Mouse (Mus musculus) fibroblast of lung, adult 2 months (primary cell): ENCODE results near the gene Olfr692.
"Not testable (repeated sequence)": the region's sequence is repeated elsewhere in the genome, so short reads cannot be mapped to it uniquely, and the experiment has no call there.

Experiments used
- DNase-seq: peaks from one replicate; pipeline ENCODE4 v3.0.0-alpha.2; 2011; ENCODE audit warnings: low read depth

The Olfr692 gene

DNA sequence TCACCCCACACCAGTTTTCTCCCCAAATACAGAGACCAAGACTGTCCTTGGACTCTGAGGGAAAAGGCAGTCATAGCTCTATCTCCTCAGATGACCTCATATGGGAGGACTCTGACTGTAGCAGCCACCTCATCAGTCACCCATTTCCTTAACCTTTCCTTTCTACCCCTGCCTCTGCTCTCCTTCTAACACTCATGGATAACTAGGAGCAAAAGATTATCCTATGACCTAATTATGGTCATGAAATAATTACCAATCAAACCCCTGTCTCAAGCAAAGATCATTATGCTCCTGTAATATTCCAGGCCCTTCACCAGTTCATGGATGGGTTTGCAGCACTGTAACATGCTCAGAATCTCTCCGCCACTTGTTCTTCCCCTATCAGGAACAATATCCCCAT, at the start of gene Olfr692:
Gene Olfr692 (plus strand): TSS at position 301 of the 400 bp plus-strand sequence.
- DNase-seq: no peak

DNA sequence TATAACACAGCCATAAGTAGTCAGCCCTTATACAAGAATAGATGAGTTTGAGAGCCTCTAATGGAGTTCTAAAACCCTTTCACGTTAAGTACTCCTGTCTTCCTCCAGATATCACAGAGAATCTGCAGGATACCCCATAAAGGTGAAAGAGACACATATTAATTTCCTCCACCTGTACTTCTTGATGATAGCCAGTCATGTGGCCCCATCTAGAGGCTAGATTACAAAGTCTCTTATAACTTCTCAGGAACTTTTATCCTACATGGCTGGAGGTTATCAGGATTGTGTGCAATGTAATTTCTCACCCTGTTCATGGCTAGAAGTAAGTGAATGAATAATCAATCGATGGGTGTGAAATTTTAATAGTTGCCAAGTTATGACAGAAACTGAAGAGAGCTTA, 42.7 kb upstream of the Olfr692 start:
- no peak for DNase-seq

DNA sequence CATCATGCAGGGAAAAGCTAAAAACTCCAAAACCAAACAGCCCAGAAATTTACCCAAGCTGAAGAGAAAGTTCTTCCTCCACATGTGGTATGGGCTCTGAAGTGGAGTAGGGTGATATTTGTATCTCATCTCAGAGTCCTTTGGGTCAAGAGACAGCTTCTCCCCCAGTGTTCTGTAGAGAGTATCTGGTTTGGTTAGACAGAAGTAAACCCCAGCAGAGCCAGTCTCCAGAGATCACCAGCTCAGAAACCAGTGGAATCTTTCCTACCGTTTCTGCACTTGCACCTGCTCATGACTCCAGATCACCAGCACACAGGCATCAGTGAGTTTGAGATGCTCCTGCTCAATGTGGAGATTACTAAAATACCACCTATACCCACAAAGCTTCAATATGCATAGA, 34.0 kb upstream of the Olfr692 start, which contains the start of gene Olfr690:
Gene Olfr690 (minus strand): TSS at position 101 of the 400 bp plus-strand sequence.
- no peak for DNase-seq

DNA sequence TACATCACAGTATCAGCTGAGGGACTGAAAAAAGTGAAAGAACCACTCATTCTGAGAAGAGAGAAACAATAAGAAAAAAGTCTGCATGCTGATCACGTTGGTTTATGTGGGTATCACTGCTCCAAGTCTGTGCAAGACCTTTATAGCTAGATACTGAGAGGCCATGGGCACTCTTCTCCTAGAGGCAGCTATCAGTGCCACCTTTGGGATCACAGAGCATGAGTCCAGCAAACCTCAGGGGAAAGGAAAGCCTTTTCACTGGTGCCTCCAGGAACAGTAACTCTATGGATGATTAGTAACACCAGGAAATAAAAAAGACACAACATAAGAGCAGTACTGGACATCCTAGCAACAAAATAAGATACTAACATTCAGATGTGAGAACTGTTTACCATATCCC, 25.9 kb upstream of the Olfr692 start, which contains the start of gene Olfr691:
Gene Olfr691 (minus strand): TSS at position 101 of the 400 bp plus-strand sequence.
- no peak for DNase-seq

DNA sequence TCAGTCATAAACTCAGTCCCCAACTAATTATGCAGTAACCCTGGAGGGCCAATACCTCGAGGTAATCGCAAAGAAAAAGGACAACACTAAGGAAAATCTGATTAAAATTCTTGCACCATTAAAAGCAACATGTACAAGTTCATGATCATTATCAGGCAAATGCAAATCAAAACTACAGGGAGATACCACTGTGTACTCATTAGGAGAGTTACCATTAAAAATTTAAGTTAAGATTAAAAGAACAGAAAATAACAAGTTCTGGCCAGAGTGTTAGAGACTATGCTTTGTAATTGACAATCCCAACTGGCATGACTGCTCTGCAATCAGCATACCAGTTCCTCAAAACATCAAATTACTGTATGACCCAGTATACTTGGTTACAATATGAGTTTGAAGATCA, 25.3 kb upstream of the Olfr692 start:
- DNase-seq: no peak

DNA sequence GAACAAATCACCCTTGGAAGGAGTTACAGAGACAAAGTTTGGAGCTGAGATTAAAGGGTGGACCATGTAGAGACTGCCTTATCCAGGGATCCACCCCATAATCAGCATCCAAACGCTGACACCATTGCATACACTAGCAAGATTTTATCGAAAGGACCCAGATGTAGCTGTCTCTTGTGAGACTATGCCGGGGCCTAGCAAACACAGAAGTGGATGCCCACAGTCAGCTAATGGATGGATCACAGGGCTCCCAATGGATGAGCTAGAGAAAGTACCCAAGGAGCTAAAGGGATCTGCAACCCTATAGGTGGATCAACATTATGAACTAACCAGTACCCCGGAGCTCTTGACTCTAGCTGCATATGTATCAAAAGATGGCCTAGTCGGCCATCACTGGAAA, 12.0 kb upstream of the Olfr692 start:
- not testable (repeated sequence) for DNase-seq

DNA sequence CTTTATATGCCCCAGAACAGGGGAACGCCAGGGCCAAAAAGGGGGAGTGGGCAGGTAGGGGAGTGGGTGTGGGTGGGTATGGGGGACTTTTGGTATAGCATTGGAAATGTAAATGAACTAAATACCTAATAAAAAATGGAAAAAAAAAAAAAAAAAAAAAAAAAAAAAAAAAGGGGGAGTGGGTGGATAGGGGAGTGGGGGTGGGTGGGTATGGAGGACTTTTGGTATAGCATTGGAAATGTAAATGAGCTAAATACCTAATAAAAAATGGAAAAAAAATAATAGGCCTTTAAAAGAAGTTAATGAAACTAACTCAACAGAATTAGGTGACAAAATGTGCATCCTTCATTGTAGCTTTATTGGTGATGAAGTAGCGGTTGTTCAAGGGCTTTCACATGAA, 11.5 kb upstream of the Olfr692 start:
- DNase-seq: not testable (repeated sequence)

DNA sequence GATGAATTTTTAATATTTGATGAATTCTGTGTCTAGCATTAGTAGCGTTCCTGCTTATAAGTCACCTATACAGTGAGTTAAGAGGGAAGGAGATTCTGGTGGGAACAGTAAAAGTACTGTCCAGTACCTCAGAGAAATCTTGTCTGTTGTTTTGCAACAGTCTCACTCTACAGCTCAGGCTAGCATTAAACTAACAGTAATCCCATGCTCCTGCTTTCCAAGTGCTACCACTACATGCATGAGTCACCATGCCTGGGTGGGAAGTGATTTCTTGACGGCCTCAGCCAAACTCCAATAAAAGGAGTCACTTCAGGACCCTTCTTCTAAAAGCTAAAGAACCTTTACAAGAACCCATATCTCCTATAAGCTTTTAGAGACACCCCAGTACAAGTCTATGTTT, 6.3 kb upstream of the Olfr692 start:
- DNase-seq: no peak

DNA sequence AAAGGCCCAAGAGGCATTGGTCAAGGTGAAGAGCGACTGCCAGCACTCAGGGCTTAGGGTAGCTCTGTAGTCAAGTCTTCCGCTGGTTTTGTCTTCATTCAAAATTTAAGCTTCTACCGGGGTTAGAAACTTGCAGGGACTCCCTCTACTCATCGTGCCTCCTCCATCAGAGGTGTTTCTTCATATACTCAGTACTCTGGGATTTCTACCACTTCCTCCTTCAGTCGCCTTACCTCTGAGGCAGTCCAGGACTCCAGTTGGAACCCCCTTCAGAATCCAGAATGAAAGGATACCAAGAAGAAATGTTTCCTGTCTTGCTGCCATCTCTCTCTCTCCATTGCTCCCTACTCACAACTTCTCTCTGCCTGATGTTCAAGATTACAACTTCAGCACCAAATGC, 762 bp upstream of the Olfr692 start:
- no peak for DNase-seq

DNA sequence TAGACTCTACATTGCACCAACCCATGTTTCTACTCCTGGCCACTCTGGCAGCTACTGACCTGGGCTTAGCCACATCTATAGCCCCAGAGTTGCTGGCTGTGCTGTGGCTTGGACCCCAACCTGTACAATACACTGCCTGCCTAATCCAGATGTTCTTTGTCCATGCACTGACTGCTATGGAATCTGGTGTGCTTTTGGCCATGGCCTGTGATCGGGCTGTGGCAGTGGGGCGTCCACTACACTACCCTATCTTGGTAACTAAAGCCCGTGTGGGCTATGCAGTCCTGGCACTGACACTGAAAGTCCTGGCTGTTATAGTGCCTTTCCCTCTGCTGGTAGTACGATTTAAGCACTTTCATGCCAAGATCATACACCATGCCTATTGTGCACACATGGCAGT, 491 bp downstream of the Olfr692 start:
- DNase-seq: no peak

DNA sequence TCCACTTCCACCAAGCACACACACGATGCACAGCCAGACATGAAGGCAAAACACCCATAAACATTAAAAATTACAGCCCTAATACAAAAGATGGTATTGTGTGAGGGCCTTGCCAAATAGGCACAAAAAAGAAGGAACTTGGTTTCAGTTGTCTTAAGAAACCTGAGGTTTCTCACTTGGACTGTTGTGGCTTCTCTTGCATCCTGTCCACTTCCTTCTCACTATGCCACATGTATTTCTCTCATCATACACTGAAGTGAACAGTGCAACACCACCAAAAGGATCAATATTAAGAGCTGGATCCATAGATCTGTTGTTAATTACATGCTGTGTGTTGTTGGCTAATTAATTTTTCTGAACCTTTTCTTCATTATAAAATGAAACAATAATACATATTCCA, 4.9 kb downstream of the Olfr692 start:
- no peak for DNase-seq

DNA sequence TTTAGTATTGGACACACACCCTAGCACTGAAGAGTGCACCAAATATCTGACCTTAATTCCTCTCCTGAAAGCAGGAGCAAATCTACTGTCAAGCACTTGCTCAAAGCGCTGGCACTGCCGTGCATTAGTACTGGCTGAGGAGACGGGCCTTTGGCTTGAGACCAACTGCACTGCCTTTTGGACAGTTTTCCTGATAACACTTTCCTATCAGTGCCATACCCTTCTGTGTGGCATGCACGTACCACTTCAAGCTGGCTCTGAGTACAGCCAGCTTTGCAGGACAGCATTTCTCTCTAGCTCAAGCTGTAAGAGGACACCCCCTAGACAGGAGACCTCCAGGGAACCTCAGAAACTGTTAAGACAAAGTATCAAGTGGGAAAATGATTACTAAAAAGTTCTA, 5.5 kb downstream of the Olfr692 start:
- no peak for DNase-seq

DNA sequence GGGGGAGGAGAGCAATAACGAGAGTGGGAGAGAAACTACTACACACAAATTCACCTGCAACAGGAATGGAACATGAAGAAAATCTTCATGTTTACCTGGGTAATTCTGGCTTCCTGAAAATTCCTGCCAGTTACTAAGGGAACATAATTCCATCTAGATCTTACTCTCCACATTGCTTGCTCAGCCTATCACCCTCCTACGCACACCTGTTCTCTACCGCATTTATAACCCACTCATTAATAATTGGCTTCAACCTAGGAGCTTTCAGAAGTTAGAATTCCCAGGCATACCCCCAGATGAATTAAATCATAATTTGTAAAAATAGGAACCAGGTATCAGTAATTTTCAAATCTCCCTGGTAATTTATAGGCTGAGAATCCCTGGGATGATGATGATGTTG, 5.9 kb downstream of the Olfr692 start:
- no peak for DNase-seq

DNA sequence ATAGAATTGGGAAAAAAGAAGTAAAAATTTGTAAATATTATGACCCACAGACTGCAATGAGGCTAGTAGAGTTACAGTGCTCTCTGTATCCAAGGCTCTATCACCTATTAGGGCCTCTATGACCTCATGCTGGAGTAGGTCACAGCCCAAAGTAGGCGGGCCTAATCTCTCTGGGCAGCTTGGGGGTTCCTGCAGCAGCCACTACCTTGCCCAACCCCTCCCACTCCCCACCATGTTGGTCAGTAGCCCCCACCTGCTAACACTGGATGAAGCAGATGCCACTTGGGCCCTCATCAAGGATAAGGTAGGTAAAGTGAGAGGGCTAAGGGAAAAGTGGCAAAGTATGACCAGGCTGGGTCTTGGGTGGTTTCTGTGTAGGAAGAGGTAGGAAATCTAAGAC, 6.8 kb downstream of the Olfr692 start, which contains the start of gene Gm5901:
Gene Gm5901 (plus strand): TSS at position 173 of the 400 bp plus-strand sequence.
- DNase-seq: no peak

DNA sequence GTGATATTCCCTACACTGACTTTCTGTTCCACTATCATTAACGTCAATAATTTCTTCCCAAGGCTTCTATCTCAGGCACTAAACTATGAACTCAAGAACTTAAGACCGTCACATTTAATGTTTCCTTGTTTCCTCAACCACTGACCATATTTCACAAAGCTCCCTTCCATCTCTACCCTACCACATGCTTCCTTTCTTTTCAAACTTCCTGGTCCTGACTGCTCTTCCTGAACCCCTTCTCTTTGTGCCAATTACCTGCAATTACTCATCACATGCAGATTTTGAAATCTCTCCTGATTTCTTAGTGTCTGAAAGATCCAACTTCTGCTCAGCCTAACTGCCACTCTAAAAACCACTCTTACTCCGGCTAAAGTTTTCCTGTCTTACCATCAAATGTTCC, 12.3 kb downstream of the Olfr692 start:
- DNase-seq: no peak

DNA sequence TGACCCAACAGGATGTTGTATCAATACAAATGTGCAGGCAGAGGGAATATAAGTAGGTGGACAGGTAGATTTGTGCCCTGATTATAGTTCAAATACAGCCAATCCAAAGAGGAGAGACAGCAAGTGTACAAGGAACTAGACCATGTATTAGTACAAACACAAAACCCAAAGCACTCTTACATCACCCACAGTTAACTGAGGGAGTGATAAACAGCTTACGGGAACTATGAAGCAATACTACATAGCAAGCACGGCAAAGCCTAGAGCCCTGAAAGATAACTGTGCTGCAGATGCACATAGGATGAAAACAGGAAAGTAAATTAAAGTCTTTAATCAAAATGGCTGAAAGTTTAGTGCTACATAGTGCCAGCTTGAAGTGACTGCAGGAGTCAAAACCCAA, 19.7 kb downstream of the Olfr692 start:
- DNase-seq: no peak

DNA sequence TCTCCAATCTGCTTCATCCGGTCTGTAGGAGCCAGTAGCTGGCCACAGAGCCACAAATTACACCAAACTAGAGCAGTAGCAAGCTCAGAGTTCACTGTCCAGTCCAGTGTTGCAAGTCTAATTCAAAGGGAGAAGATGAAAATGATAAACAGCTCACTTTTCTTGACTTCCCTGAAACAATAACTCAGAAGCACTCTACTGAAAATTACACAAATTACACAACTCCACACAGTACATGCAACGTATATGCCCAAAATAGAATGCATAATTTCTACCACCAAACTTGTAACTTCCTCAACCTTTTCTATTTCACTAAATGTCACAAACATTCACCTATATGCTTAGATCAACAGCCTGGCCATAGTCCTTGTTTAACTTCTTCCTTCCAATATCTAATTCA, 22.2 kb downstream of the Olfr692 start:
- DNase-seq: no peak

DNA sequence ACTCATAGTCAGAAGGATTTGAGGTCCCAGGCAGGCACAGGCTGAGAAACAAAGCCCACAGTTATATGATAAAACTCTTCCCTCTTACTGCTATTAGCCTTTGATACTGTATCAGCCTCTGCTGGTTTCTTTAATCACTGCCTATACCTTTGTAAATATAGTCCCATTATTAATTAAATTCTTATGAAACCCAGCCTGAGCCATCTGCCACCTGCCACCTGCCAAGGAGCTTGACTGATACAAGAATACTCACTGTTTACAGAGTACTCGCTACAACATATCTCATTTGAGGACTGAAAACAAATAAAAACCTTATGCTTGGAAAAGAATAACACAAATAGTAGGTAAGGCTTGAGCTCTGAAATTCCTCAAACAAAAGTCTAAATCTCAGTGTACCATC, 26.6 kb downstream of the Olfr692 start:
- DNase-seq: no peak

DNA sequence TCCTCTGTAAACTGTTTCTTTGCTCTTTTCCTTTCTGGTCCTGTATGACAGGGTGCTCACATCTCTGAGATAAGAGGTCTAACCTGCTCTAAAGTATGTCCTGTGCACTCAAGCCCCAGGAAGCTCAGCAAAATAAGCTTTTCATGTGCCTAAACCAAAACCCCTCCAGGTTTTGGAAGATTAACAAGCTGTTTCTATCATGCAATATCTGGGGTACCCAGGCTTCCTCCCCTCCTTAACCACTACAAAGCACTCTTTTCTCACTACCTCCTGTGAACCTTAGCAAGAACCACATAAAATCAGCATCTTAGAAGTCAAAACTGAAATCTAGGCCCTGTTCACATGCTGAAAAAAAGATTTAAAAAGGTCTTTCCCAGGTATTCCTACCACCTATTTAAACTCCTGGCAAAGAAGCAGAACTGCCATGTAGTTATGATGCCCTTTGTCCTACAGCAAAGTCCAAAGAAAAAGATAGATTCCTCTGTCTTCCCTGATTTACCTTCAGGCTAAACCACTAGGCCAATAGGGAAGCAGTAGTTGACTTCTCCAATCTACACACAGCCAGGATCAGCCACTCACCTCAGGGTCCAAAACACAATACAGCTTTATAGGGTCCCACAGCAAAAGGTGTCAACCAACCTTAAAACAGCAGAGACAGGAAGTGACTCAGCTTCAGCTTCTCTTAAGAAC, 27.2 kb downstream of the Olfr692 start:
- DNase-seq: no peak

DNA sequence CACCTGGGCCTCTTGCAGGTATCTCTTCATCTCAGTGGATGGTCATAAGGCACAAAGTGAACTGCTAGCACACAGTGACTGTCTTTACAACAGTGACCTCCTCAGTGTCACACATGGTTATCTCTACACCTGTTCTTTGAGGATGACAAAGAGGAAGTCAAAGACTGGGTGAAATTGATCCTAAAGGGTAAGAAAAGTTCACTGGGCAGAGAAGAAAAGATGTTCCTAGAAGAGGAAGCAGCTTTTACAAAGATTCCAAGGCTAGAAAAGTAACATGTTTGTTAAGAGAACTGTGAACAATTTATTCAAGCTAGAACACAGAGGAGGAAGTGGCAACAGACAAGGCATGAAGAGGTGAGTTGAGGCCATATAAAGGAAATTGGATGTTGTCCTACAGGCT, 28.1 kb downstream of the Olfr692 start:
- DNase-seq: no peak

DNA sequence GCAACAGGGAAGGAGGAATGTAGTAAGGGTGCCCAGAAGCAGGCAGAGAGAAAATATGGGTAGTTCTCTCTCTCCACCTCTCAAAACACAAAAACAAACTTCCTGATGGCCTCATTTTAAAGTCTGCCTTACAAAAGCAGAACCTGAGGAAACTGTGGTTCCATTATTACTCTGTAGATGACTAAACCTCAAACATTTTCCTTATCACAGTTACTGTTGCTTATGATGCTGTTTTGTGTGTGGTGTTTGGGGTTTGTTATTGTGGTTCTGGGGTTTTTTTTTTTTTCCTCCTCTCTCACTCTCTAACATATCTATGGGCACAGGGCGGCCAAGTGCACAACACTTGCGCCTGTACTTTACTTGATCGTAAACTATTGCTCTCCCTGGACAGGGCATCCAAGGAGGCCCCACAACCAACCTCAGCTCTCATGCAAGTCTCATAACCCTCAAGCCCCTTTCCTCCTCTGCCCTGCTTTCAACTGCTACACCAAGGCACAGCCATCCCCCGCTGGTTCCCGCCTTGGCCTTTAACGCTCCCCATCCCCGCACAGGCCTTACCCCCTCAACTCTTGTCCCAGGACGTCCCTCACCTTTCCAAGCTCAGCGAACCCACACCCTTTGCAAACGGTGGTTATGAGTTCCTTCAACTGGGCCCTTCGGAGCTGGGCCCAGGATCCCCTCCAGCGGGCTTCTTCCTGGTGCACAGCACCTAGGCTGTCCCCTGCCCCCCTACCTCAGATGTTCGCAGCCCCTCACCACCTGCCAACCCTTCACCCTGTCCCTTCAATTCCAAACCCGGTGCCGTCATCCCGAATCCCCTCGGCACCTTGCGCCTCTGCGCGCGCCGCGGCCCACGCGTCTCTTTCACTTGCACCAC, 31.3 kb downstream of the Olfr692 start:
- DNase-seq: no peak

DNA sequence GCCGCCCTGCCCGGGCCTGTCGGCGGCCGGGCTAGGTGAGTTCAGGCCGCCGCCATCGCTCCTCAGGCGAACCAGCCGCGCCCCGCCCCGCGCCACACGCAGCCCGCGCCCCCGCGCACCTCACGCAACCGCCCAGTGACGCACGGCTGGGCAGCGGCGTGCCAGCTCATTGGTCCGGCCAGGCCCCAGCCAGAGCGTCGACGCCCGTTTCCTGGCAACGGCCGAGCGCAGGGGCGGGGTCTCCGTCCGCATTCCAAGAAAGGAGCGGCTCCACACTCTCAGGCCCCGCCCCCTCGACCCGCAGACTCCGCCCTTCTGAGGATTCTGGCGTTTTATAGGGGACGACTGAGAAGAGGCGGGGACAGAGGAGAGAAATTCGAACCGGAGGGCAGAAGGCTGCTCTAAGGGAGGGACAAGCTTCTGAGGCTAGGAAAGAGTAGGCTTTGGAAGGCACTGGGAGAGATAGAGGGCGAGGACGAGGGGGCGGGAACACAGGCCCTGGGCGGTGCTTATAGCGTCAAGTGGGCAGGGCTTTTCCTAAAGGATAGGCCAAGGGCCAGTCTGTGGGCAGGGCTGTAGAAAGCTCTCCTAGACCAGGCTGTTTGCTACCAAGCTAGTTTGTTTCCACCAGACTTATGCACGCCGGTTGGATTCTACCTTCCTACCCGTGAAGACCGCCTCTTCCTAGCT, 32.0 kb downstream of the Olfr692 start, which contains the start of gene Fam160a2:
Gene Fam160a2 (minus strand): TSS at position 120 of the 690 bp plus-strand sequence.
- peak; percentile 99 for DNase-seq

DNA sequence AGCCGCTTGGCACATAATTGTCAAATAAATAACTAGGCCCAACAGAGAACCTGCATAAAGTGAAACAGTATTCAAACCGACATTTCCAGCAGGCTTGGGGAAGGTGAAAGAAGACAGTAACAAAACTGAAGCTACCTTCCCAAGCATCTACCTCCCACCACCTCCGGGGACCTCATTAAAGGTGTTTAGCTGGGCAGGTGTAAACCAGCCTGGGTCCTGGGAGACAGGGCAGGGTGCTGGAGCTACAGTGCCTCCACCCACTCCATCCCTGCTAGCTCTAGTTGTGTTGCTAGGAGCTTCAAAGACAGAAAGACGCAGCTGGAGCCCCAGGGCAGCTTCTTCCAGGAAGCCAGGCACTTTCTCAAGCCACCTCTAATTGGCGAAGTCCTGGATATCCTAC, 36.2 kb downstream of the Olfr692 start, which contains the start of gene Cnga4:
Gene Cnga4 (plus strand): TSS at position 301 of the 400 bp plus-strand sequence.
- no peak for DNase-seq
